Mouse (Mus musculus) intestine, embryonic 14.5 days (tissue): ENCODE data around the gene Dhx37. TPM values are rescaled to one million over a fixed set of nuclear protein-coding genes. Genes with fewer than 3 reads are reported as not detected.
A peak's percentile ranks its signal among the peaks of the same experiment; 100 is the strongest.

ENCODE experiments used
- ATAC-seq: fragments of 200-750 bp; cut with Nextera tagmentation; replicated peaks from 2 replicates; pipeline ENCODE4 v1.8.0; 2017; ENCODE audit warnings: low read depth, moderate number of reproducible peaks, moderate TSS enrichment, moderate library complexity; ENCODE audit not compliant: low FRiP score, low TSS enrichment
- DNase-seq: peaks from one replicate; pipeline ENCODE4 v3.0.0-alpha.2; 2018; ENCODE audit warnings: low spot score
- H3K27ac ChIP-seq: fragments of 300-500 bp; sonication (generic); 2 replicates; pipeline ENCODE4 v1.5.1; 2014; ENCODE audit warnings: low read depth, mild to moderate bottlenecking, control low read depth
- H3K27me3 ChIP-seq: fragments of 300-500 bp; sonication (generic); replicated peaks from 2 replicates; pipeline ENCODE4 v1.6.1; 2014; ENCODE audit warnings: low read length, control low read depth; ENCODE audit not compliant: control insufficient read depth, insufficient read depth
- H3K36me3 ChIP-seq: fragments of 300-500 bp; sonication (generic); 2 replicates; pipeline ENCODE4 v1.6.1; 2014; ENCODE audit warnings: low read length, control low read depth; ENCODE audit not compliant: control insufficient read depth, insufficient read depth
- H3K4me1 ChIP-seq: fragments of 300-500 bp; sonication (generic); replicated peaks from 2 replicates; pipeline ENCODE4 v1.6.1; 2014; ENCODE audit warnings: low read length, control low read depth, mixed read lengths; ENCODE audit not compliant: control insufficient read depth, insufficient read depth
- H3K4me2 ChIP-seq: fragments of 300-500 bp; sonication (generic); 2 replicates; pipeline ENCODE4 v1.6.1; 2014; ENCODE audit warnings: low read length
- H3K4me3 ChIP-seq: fragments of 300-500 bp; sonication (generic); 2 replicates; pipeline ENCODE4 v1.5.1; 2014; ENCODE audit warnings: low read depth, low read length, control low read depth, mixed read lengths
- H3K9ac ChIP-seq: fragments of 300-500 bp; sonication (generic); 2 replicates; pipeline ENCODE4 v1.6.1; 2014; ENCODE audit warnings: mild to moderate bottlenecking, low read length
- H3K9me3 ChIP-seq: fragments of 300-500 bp; sonication (generic); 2 replicates; pipeline ENCODE4 v1.6.1; 2016; ENCODE audit warnings: low read length, control low read depth; ENCODE audit not compliant: control insufficient read depth
- WGBS: fragments of 180-500 bp; shearing (Covaris S2); extraction: QIAGEN DNeasy Blood & Tissue Kit; methylation state at CpG from one replicate; pipeline ENCODE4 v1.1.7; 2014; 5-methylcytosine and 5-hydroxymethylcytosine counted together
- polyA plus RNA-seq: library from polyadenylated mRNA; unstranded; fragments of >200 nt; fragmentation: Nextera tagmentation; extraction: Ambion mirVana; gene quantifications from 2 replicates; pipeline ENCODE4 v1.2.1, GENCODE M21; 2014

The Dhx37 gene
- polyA plus RNA-seq, 1 experiment from 2014 or later = 9.6 TPM

GRCm38 (mm10) chr5:125409348-125410090, 24.4 kb downstream of the Dhx37 start:
- Histone ChIP-seq H3K9me3 (no peaks in the 10 kb centered on the region), H3K27me3 (no peaks in the 10 kb centered on the region), H3K9ac (0 out of 2 replicates have a peak overlapping the region, but pooled peaks have one; percentile 17), H3K4me3 (peak overlapping the region; percentile 42), H3K27ac (peak overlapping the region; percentile 38; the same call in 1 of the 2 replicates), H3K36me3 (peaks cover 16% of the 10 kb centered on the region), H3K4me1 (peaks cover 9% of the 10 kb centered on the region), H3K4me2 (peak overlapping the region; percentile 55)
- ATAC-seq (peak; percentile 56), DNase-seq (peak; percentile 87)
- whole genome bisulfite sequencing = 8% methylated on average over 20 of the region's 20 CpGs

- Histone ChIP-seq H3K4me1 (peaks cover 9% of the 10 kb centered on the region), H3K27ac (peak overlapping the region; percentile 38; the same call in 1 of the 2 replicates), H3K9ac (0 out of 2 replicates have a peak overlapping the region, but pooled peaks have one; percentile 17), H3K36me3 (peaks cover 9% of the 10 kb centered on the region), H3K4me2 (peak overlapping the region; percentile 55), H3K9me3 (no peaks in the 10 kb centered on the region), H3K27me3 (no peaks in the 10 kb centered on the region), H3K4me3 (peak overlapping the region; percentile 42)
- WGBS = under 1% methylated on average over 13 of the region's 13 CpGs
- ATAC-seq (peak; percentile 57), DNase-seq (peak; percentile 97)
Observed at GRCm38 (mm10) chr5:125408842-125409241, 25.1 kb downstream of the Dhx37 start.

- Histone ChIP-seq H3K27ac (no peak overlapping the region), H3K9ac (no peak overlapping the region), H3K27me3 (no peaks in the 10 kb centered on the region), H3K4me2 (peak overlapping the region; percentile 55), H3K36me3 (peaks cover 2% of the 10 kb centered on the region; the same call in 1 of the 2 replicates), H3K9me3 (no peaks in the 10 kb centered on the region), H3K4me3 (peak overlapping the region; percentile 42; the same call in 1 of the 2 replicates), H3K4me1 (peaks cover 9% of the 10 kb centered on the region)
- 71% methylated on average over 14 of the region's 14 CpGs for WGBS
- DNase-seq (no peak), ATAC-seq (no peak)
Observed at GRCm38 (mm10) chr5:125407910-125408575, 25.9 kb downstream of the Dhx37 start.

GRCm38 (mm10) chr5:125407020-125407830, 26.7 kb downstream of the Dhx37 start:
- H3K4me2 ChIP-seq = peak overlapping the region; percentile 65
- H3K27me3 ChIP-seq = no peaks in the 10 kb centered on the region
- peak overlapping the region; percentile 56; the same call in 1 of the 2 replicates for H3K9ac ChIP-seq
- no peak for DNase-seq
- H3K4me3 ChIP-seq = peak overlapping the region; percentile 87
- H3K36me3 ChIP-seq = no peaks in the 10 kb centered on the region
- peaks cover 9% of the 10 kb centered on the region for H3K4me1 ChIP-seq
- ATAC-seq = no peak
- 59% methylated on average over 13 of the region's 13 CpGs for WGBS
- H3K27ac ChIP-seq = peak overlapping the region; percentile 83
- H3K9me3 ChIP-seq = no peaks in the 10 kb centered on the region

GRCm38 (mm10) chr5:125406322-125407016, 27.5 kb downstream of the Dhx37 start:
- DNase-seq (no peak), ATAC-seq (peak; percentile 29)
- Histone ChIP-seq H3K4me1 (peaks cover 9% of the 10 kb centered on the region), H3K4me3 (peak overlapping the region; percentile 87), H3K4me2 (peak overlapping the region; percentile 65), H3K27me3 (no peaks in the 10 kb centered on the region), H3K9ac (peak overlapping the region; percentile 56), H3K27ac (peak overlapping the region; percentile 83), H3K9me3 (no peaks in the 10 kb centered on the region), H3K36me3 (no peaks in the 10 kb centered on the region)
- 2% methylated on average over 20 of the region's 20 CpGs for WGBS

GRCm38 (mm10) chr5:125405546-125406248, 28.2 kb downstream of the Dhx37 start:
- Histone ChIP-seq H3K4me1 (peaks cover 9% of the 10 kb centered on the region), H3K36me3 (no peaks in the 10 kb centered on the region), H3K4me2 (peak overlapping the region; percentile 65), H3K27ac (peak overlapping the region; percentile 83), H3K27me3 (no peaks in the 10 kb centered on the region), H3K9ac (peak overlapping the region; percentile 64), H3K4me3 (peak overlapping the region; percentile 87), H3K9me3 (no peaks in the 10 kb centered on the region)
- DNase-seq (peak; percentile 99), ATAC-seq (peak; percentile 66)
- WGBS = under 1% methylated on average over 31 of the region's 31 CpGs

GRCm38 (mm10) chr5:125404903-125405545, 28.9 kb downstream of the Dhx37 start:
- peak overlapping the region; percentile 87 for H3K4me3 ChIP-seq
- peak overlapping the region; percentile 65 for H3K4me2 ChIP-seq
- no peaks in the 10 kb centered on the region for H3K27me3 ChIP-seq
- no peaks in the 10 kb centered on the region for H3K9me3 ChIP-seq
- WGBS = under 1% methylated on average over 28 of the region's 28 CpGs
- ATAC-seq (peak; percentile 14), DNase-seq (peak; percentile 94)
- peak overlapping the region; percentile 83 for H3K27ac ChIP-seq
- peaks cover 9% of the 10 kb centered on the region for H3K4me1 ChIP-seq
- no peaks in the 10 kb centered on the region for H3K36me3 ChIP-seq
- H3K9ac ChIP-seq = peak overlapping the region; percentile 64
